Mouse (Mus musculus) midbrain, embryonic 16.5 days (tissue): ENCODE results near the gene Sema6d. TPM values are rescaled to one million over a fixed set of nuclear protein-coding genes. Genes with fewer than 3 reads are reported as not detected.

Experiments
- ATAC-seq: fragments of 200-750 bp; cut with Nextera tagmentation; 2 replicates; pipeline ENCODE4 v1.8.0; 2017; ENCODE audit warnings: moderate TSS enrichment
- H3K27ac ChIP-seq: fragments of 300-500 bp; sonication (generic); 2 replicates; pipeline ENCODE4 v1.5.1; 2014; ENCODE audit warnings: mild to moderate bottlenecking, low read length, mixed read lengths
- H3K27me3 ChIP-seq: fragments of 300-500 bp; sonication (generic); 2 replicates; pipeline ENCODE4 v1.6.1; 2014; ENCODE audit warnings: low read depth, low read length, mixed read lengths; ENCODE audit not compliant: control insufficient read depth, insufficient read depth
- H3K36me3 ChIP-seq: fragments of 300-500 bp; sonication (generic); 2 replicates; pipeline ENCODE4 v1.6.1; 2014; ENCODE audit warnings: mild to moderate bottlenecking, low read length, moderate library complexity, mixed read lengths; ENCODE audit not compliant: control insufficient read depth, insufficient read depth
- H3K4me1 ChIP-seq: fragments of 300-500 bp; sonication (generic); 2 replicates; pipeline ENCODE4 v1.6.1; 2014; ENCODE audit warnings: mild to moderate bottlenecking, low read length, mixed read lengths; ENCODE audit not compliant: control insufficient read depth, insufficient read depth
- H3K4me2 ChIP-seq: fragments of 300-500 bp; sonication (generic); 2 replicates; pipeline ENCODE4 v1.6.1; 2014; ENCODE audit warnings: mild to moderate bottlenecking, low read length, mixed read lengths
- H3K4me3 ChIP-seq: fragments of 300-500 bp; sonication (generic); 2 replicates; pipeline ENCODE4 v1.5.1; 2014; ENCODE audit warnings: low read depth, mild to moderate bottlenecking, low read length, moderate library complexity, mixed read lengths
- H3K9ac ChIP-seq: fragments of 300-500 bp; sonication (generic); 2 replicates; pipeline ENCODE4 v1.6.1; 2014; ENCODE audit warnings: low read depth, low read length, mixed read lengths
- H3K9me3 ChIP-seq: fragments of 300-500 bp; sonication (generic); replicated peaks from 2 replicates; pipeline ENCODE4 v1.6.1; 2014; ENCODE audit warnings: mild to moderate bottlenecking, low read length, mixed read lengths; ENCODE audit not compliant: control insufficient read depth, poor library complexity, severe bottlenecking
- WGBS: fragments of 180-500 bp; shearing (Covaris S2); extraction: QIAGEN DNeasy Blood & Tissue Kit; methylation state at CpG from one replicate; pipeline ENCODE4 v1.1.7; 2014; 5-methylcytosine and 5-hydroxymethylcytosine counted together
- polyA plus RNA-seq: library from polyadenylated mRNA; unstranded; fragments of >200 nt; fragmentation: Nextera tagmentation; extraction: Ambion mirVana; gene quantifications from 2 replicates; pipeline ENCODE4 v1.2.1, GENCODE M21; 2015

The Sema6d gene
- polyA plus RNA-seq, 1 experiment from 2014 or later = 31.8 TPM

DNA sequence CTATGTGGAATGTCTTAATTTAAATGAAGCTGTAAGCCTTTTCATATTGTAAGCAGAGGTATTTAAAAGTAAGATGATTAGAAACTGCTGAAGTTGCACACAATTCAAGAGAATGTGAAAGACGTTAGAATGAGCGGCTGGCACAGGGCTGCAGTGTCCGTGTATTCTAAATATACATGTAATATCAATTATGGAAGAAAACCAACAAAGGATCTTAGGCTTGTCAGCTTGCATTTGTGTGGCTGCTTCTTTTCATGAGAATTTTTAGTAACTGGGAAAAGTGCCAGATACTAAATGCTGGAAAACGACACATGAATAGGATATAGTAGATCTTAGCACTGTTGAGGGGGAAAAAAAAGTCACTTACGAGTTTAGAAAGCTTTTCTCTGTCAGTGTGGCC lies 11.8 kb downstream of the Sema6d start:
- H3K36me3 ChIP-seq = no peaks in the 10 kb centered on the region
- no peak overlapping the region for H3K9ac ChIP-seq
- peaks cover 6% of the 10 kb centered on the region; the same call in 1 of the 2 replicates for H3K4me1 ChIP-seq
- no peak overlapping the region for H3K27ac ChIP-seq
- H3K4me2 ChIP-seq = no peak overlapping the region
- H3K9me3 ChIP-seq = no peaks in the 10 kb centered on the region
- 35% methylated on average over 5 of the region's 5 CpGs for WGBS
- H3K27me3 ChIP-seq = no peaks in the 10 kb centered on the region
- H3K4me3 ChIP-seq = no peak overlapping the region
- peak; percentile 67 for ATAC-seq

DNA sequence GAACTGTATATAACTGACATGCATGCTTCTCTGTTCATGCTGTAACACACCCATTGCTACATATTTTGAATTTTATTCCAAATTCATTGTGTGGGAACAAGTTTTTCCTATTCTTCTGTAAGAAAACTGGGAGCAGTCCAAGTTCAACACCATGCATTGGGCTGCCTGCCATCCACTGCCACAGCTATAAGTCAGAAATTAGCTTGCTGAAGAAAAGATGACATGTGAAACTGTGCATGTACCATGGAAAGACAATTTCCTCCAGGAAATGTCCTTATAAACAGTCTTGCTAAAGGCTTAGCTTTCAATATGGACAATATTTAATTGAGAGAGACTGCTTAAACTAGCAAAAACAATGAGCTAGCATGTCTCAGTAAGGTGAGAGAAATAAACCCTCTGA lies 13.5 kb downstream of the Sema6d start:
- Histone ChIP-seq H3K4me1 (peaks cover 6% of the 10 kb centered on the region; the same call in 1 of the 2 replicates), H3K36me3 (no peaks in the 10 kb centered on the region), H3K4me2 (no peak overlapping the region), H3K4me3 (no peak overlapping the region), H3K27ac (no peak overlapping the region), H3K9ac (no peak overlapping the region), H3K27me3 (no peaks in the 10 kb centered on the region), H3K9me3 (no peaks in the 10 kb centered on the region)
- ATAC-seq = no peak

GRCm38 (mm10) chr2:124118469-124119243 lies 28.9 kb downstream of the Sema6d start:
- 54% methylated on average over 11 of the region's 11 CpGs for WGBS
- Histone ChIP-seq H3K9me3 (no peaks in the 10 kb centered on the region), H3K4me3 (no peak overlapping the region), H3K27ac (no peak overlapping the region), H3K4me1 (peaks cover 6% of the 10 kb centered on the region), H3K27me3 (no peaks in the 10 kb centered on the region), H3K9ac (no peak overlapping the region), H3K4me2 (no peak overlapping the region), H3K36me3 (no peaks in the 10 kb centered on the region)
- no peak for ATAC-seq

DNA sequence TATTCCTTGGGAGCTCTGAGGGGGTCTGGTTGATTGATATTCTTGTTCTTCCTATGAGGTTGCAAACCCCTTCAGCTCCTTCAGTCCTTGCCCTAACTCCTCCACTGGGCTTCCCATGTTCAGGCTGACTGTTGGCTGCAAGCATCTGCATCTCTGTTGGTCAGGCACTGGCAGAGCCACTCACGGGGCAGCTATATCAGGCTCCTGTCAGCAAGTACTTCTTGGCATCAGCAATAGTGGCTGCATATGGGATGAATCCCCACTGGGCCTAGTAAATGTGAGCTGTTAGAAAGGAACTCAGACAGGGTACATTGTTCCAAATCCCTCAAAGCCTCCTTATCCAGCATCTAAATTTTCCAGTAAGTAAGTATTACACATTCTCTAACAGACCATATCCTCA lies 30.6 kb downstream of the Sema6d start:
- Histone ChIP-seq H3K4me3 (no peak overlapping the region), H3K9ac (no peak overlapping the region), H3K27me3 (no peaks in the 10 kb centered on the region), H3K4me1 (peaks cover 6% of the 10 kb centered on the region), H3K36me3 (no peaks in the 10 kb centered on the region), H3K27ac (no peak overlapping the region), H3K9me3 (no peaks in the 10 kb centered on the region), H3K4me2 (no peak overlapping the region)
- 92% methylated on average over 1 of the region's 1 CpGs for WGBS
- ATAC-seq = no peak

- Histone ChIP-seq H3K9me3 (no peaks in the 10 kb centered on the region), H3K9ac (no peak overlapping the region), H3K4me3 (no peak overlapping the region), H3K27me3 (no peaks in the 10 kb centered on the region), H3K4me1 (peaks cover 8% of the 10 kb centered on the region), H3K4me2 (no peak overlapping the region), H3K36me3 (no peaks in the 10 kb centered on the region), H3K27ac (no peak overlapping the region)
- ATAC-seq = no peak
- 84% methylated on average over 2 of the region's 2 CpGs for WGBS
Measured at GRCm38 (mm10) chr2:124121539-124121938, 31.8 kb downstream of the Sema6d start.

DNA sequence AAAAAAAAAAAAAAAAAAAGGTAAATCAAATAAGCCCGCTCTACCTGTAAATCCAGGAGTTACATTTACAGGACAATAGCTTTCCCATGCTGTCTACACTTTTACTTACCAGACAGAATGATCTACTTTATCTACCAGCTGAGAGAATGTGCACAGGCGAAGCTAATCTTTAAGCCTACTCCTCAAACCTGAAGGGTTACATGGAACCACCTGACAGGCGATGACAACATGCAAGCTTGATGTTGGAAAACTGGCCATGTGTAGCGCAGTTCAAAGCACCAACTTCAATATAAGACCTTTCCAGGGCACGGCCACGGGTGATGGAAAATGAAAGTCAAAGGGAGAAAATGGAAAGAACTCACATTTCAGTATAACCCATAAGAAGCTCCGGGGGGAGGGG lies 35.7 kb downstream of the Sema6d start:
- no peak for ATAC-seq
- no peaks in the 10 kb centered on the region for H3K9me3 ChIP-seq
- no peak overlapping the region for H3K4me2 ChIP-seq
- H3K27ac ChIP-seq = no peak overlapping the region
- H3K27me3 ChIP-seq = no peaks in the 10 kb centered on the region
- H3K36me3 ChIP-seq = no peaks in the 10 kb centered on the region
- H3K9ac ChIP-seq = no peak overlapping the region
- H3K4me1 ChIP-seq = 0 out of 2 replicates have a peak, but pooled peaks cover 3% of the 10 kb centered on the region
- 87% methylated on average over 7 of the region's 7 CpGs for WGBS
- H3K4me3 ChIP-seq = no peak overlapping the region

DNA sequence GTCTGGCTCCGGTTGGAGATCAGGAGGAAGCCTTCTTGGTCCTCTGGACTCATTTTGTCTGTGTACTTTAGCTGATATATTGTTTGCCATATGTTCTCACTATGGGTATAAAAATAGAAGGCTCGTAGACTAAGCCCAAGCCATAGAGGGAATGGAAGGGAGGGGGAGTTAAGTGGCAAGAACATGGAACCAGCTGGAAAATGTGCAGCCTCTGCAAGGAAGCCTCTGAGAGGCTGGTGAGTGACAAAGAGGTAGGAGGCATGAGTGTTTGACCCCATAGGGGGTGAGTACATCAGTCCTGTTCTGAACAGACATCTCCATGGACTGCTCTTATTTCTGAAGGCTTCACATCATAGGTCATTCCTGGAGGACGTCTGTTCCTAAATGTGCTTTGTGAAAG lies 37.1 kb downstream of the Sema6d start:
- no peaks in the 10 kb centered on the region for H3K36me3 ChIP-seq
- no peak for ATAC-seq
- H3K27me3 ChIP-seq = no peaks in the 10 kb centered on the region
- no peak overlapping the region for H3K9ac ChIP-seq
- H3K4me3 ChIP-seq = no peak overlapping the region
- H3K4me2 ChIP-seq = no peak overlapping the region
- H3K4me1 ChIP-seq = 0 out of 2 replicates have a peak, but pooled peaks cover 3% of the 10 kb centered on the region
- H3K27ac ChIP-seq = no peak overlapping the region
- 72% methylated on average over 3 of the region's 3 CpGs for WGBS
- no peaks in the 10 kb centered on the region for H3K9me3 ChIP-seq

- Histone ChIP-seq H3K9me3 (no peaks in the 10 kb centered on the region), H3K36me3 (no peaks in the 10 kb centered on the region), H3K4me2 (no peak overlapping the region), H3K4me1 (0 out of 2 replicates have a peak, but pooled peaks cover 3% of the 10 kb centered on the region), H3K27ac (no peak overlapping the region), H3K9ac (no peak overlapping the region), H3K27me3 (no peaks in the 10 kb centered on the region), H3K4me3 (no peak overlapping the region)
- no peak for ATAC-seq
- WGBS = 86% methylated on average over 2 of the region's 2 CpGs
Measured at GRCm38 (mm10) chr2:124130876-124131275, 41.1 kb downstream of the Sema6d start.

- H3K4me2 ChIP-seq = no peak overlapping the region
- ATAC-seq = no peak
- no peaks in the 10 kb centered on the region for H3K9me3 ChIP-seq
- 84% methylated on average over 3 of the region's 3 CpGs for WGBS
- no peaks in the 10 kb centered on the region for H3K27me3 ChIP-seq
- no peaks in the 10 kb centered on the region for H3K36me3 ChIP-seq
- H3K9ac ChIP-seq = no peak overlapping the region
- H3K4me3 ChIP-seq = no peak overlapping the region
- no peak overlapping the region for H3K27ac ChIP-seq
- no peaks in the 10 kb centered on the region for H3K4me1 ChIP-seq
Measured at GRCm38 (mm10) chr2:124141510-124142044, 51.8 kb downstream of the Sema6d start.
